Mouse (Mus musculus) lung, embryonic 16.5 days (tissue): ENCODE measurements around the gene Grb2. TPM values are rescaled to one million over a fixed set of nuclear protein-coding genes. Genes with fewer than 3 reads are reported as not detected.
A peak's percentile ranks its signal among the peaks of the same experiment; 100 is the strongest.

Experiments
- ATAC-seq: fragments of 200-750 bp; cut with Nextera tagmentation; 2 replicates; pipeline ENCODE4 v1.8.0; 2017; ENCODE audit warnings: low read depth, mild to moderate bottlenecking, moderate library complexity
- H3K27ac ChIP-seq: fragments of 300-500 bp; sonication (generic); 2 replicates; pipeline ENCODE4 v1.5.1; 2014; ENCODE audit warnings: mild to moderate bottlenecking, control low read depth, low read length
- H3K27me3 ChIP-seq: fragments of 300-500 bp; sonication (generic); 2 replicates; pipeline ENCODE4 v1.6.1; 2014; ENCODE audit warnings: low read depth, low read length, mixed read lengths; ENCODE audit not compliant: control insufficient read depth, insufficient read depth
- H3K36me3 ChIP-seq: fragments of 300-500 bp; sonication (generic); 2 replicates; pipeline ENCODE4 v1.6.1; 2014; ENCODE audit warnings: low read length; ENCODE audit not compliant: control insufficient read depth, insufficient read depth
- H3K4me1 ChIP-seq: fragments of 300-500 bp; sonication (generic); replicated peaks from 2 replicates; pipeline ENCODE4 v1.6.1; 2014; ENCODE audit warnings: low read length, mixed read lengths; ENCODE audit not compliant: control insufficient read depth, insufficient read depth
- H3K4me2 ChIP-seq: fragments of 300-500 bp; sonication (generic); 2 replicates; pipeline ENCODE4 v1.6.1; 2014; ENCODE audit warnings: low read depth, low read length, control low read depth
- H3K4me3 ChIP-seq: fragments of 300-500 bp; sonication (generic); 2 replicates; pipeline ENCODE4 v1.5.1; 2014; ENCODE audit warnings: mild to moderate bottlenecking, low read length, control low read depth
- H3K9ac ChIP-seq: fragments of 300-500 bp; sonication (generic); 2 replicates; pipeline ENCODE4 v1.6.1; 2014; ENCODE audit warnings: low read length, control low read depth
- H3K9me3 ChIP-seq: fragments of 300-500 bp; sonication (generic); 2 replicates; pipeline ENCODE4 v1.6.1; 2016; ENCODE audit warnings: low read length; ENCODE audit not compliant: control insufficient read depth
- WGBS: fragments of 180-500 bp; shearing (Covaris S2); extraction: QIAGEN DNeasy Blood & Tissue Kit; methylation state at CpG from one replicate; pipeline ENCODE4 v1.1.7; 2014; 5-methylcytosine and 5-hydroxymethylcytosine counted together
- polyA plus RNA-seq: library from polyadenylated mRNA; unstranded; fragments of >200 nt; fragmentation: Nextera tagmentation; extraction: Ambion mirVana; gene quantifications from 2 replicates; pipeline ENCODE4 v1.2.1, GENCODE M21; 2015

Gene Grb2
- polyA plus RNA-seq, 1 experiment from 2014 or later, result 82.7 TPM

- WGBS, result 77% methylated on average over 11 of the region's 11 CpGs
- H3K36me3 ChIP-seq, result no peaks in the 10 kb centered on the region
- no peak overlapping the region for H3K9ac ChIP-seq
- no peaks in the 10 kb centered on the region for H3K27me3 ChIP-seq
- ATAC-seq, result no peak
- no peaks in the 10 kb centered on the region for H3K9me3 ChIP-seq
- H3K27ac ChIP-seq, result no peak overlapping the region
- no peak overlapping the region for H3K4me3 ChIP-seq
- H3K4me2 ChIP-seq, result no peak overlapping the region
- H3K4me1 ChIP-seq, result no peaks in the 10 kb centered on the region
Observed at GRCm38 (mm10) chr11:115741070-115741469, 32.7 kb upstream of the Grb2 start.

- H3K9me3 ChIP-seq, result no peaks in the 10 kb centered on the region
- H3K36me3 ChIP-seq, result no peaks in the 10 kb centered on the region
- H3K9ac ChIP-seq, result no peak overlapping the region
- no peak overlapping the region for H3K4me2 ChIP-seq
- H3K4me3 ChIP-seq, result no peak overlapping the region
- WGBS, result 30% methylated on average over 13 of the region's 13 CpGs
- no peak for ATAC-seq
- H3K27me3 ChIP-seq, result no peaks in the 10 kb centered on the region
- H3K4me1 ChIP-seq, result no peaks in the 10 kb centered on the region
- H3K27ac ChIP-seq, result no peak overlapping the region
Observed at GRCm38 (mm10) chr11:115738275-115738885, 30.0 kb upstream of the Grb2 start.

GRCm38 (mm10) chr11:115737608-115738208, 29.3 kb upstream of the Grb2 start:
- Histone ChIP-seq H3K4me2 (no peak overlapping the region), H3K36me3 (no peaks in the 10 kb centered on the region), H3K27me3 (no peaks in the 10 kb centered on the region), H3K4me1 (no peaks in the 10 kb centered on the region), H3K4me3 (no peak overlapping the region), H3K27ac (no peak overlapping the region), H3K9ac (no peak overlapping the region), H3K9me3 (no peaks in the 10 kb centered on the region)
- 63% methylated on average over 10 of the region's 10 CpGs for WGBS
- no peak for ATAC-seq

GRCm38 (mm10) chr11:115734041-115734686, 25.8 kb upstream of the Grb2 start:
- Histone ChIP-seq H3K4me1 (no peaks in the 10 kb centered on the region), H3K9me3 (no peaks in the 10 kb centered on the region), H3K27me3 (no peaks in the 10 kb centered on the region), H3K27ac (no peak overlapping the region), H3K36me3 (no peaks in the 10 kb centered on the region), H3K4me3 (no peak overlapping the region), H3K4me2 (no peak overlapping the region), H3K9ac (no peak overlapping the region)
- 44% methylated on average over 11 of the region's 11 CpGs for WGBS
- ATAC-seq, result no peak

- WGBS, result 83% methylated on average over 2 of the region's 2 CpGs
- Histone ChIP-seq H3K27ac (peak overlapping the region; percentile 35), H3K9ac (no peak overlapping the region)
Observed at GRCm38 (mm10) chr11:115723231-115723630, 14.8 kb upstream of the Grb2 start.

GRCm38 (mm10) chr11:115722638-115723037, 14.2 kb upstream of the Grb2 start:
- peak; percentile 80 for ATAC-seq
- WGBS, result 12% methylated on average over 14 of the region's 14 CpGs

More at GRCm38 (mm10) chr11:115723231-115723630, 14.8 kb upstream of the Grb2 start:
- Histone ChIP-seq H3K4me3 (no peak overlapping the region), H3K36me3 (no peaks in the 10 kb centered on the region), H3K27me3 (no peaks in the 10 kb centered on the region), H3K9me3 (no peaks in the 10 kb centered on the region), H3K4me1 (no peaks in the 10 kb centered on the region), H3K4me2 (no peak overlapping the region)
- ATAC-seq, result no peak

GRCm38 (mm10) chr11:115717660-115718390, 9.4 kb upstream of the Grb2 start:
- H3K4me2 ChIP-seq, result no peak overlapping the region
- no peaks in the 10 kb centered on the region for H3K36me3 ChIP-seq
- ATAC-seq, result no peak
- no peak overlapping the region for H3K4me3 ChIP-seq
- H3K4me1 ChIP-seq, result no peaks in the 10 kb centered on the region
- H3K27ac ChIP-seq, result no peak overlapping the region
- H3K27me3 ChIP-seq, result no peaks in the 10 kb centered on the region
- H3K9me3 ChIP-seq, result no peaks in the 10 kb centered on the region
- WGBS, result 44% methylated on average over 8 of the region's 8 CpGs
- no peak overlapping the region for H3K9ac ChIP-seq

More at GRCm38 (mm10) chr11:115722638-115723037, 14.2 kb upstream of the Grb2 start:
- H3K27ac ChIP-seq, result peak overlapping the region; percentile 35
- peak overlapping the region; percentile 45 for H3K4me2 ChIP-seq
- no peaks in the 10 kb centered on the region for H3K36me3 ChIP-seq
- no peaks in the 10 kb centered on the region for H3K9me3 ChIP-seq
- peak overlapping the region; percentile 27 for H3K9ac ChIP-seq
- no peaks in the 10 kb centered on the region for H3K27me3 ChIP-seq
- H3K4me1 ChIP-seq, result no peaks in the 10 kb centered on the region
- H3K4me3 ChIP-seq, result peak overlapping the region; percentile 18; the same call in 1 of the 2 replicates

- 64% methylated on average over 14 of the region's 15 CpGs for WGBS
- ATAC-seq, result no peak
- Histone ChIP-seq H3K27me3 (no peaks in the 10 kb centered on the region), H3K9ac (no peak overlapping the region), H3K4me3 (no peak overlapping the region), H3K27ac (no peak overlapping the region), H3K36me3 (no peaks in the 10 kb centered on the region), H3K9me3 (no peaks in the 10 kb centered on the region), H3K4me2 (no peak overlapping the region), H3K4me1 (no peaks in the 10 kb centered on the region)
Observed at GRCm38 (mm10) chr11:115716410-115717338, 8.3 kb upstream of the Grb2 start.
